Mouse (Mus musculus): Measurements from ENCODE around the gene Crybg1. TPM values are rescaled to one million over a fixed set of nuclear protein-coding genes. Genes with fewer than 3 reads are reported as not detected.

Crybg1 gene
- total and polyA plus RNA-seq, 3 experiments = 3.9 to 6.6 (median 5.2) TPM

- DNase-seq (ENCODE audit: extremely low read depth) = no peak
- H3K79me2 ChIP-seq (replicated peaks; ENCODE audit: control insufficient read depth, extremely low read depth, insufficient read depth, poor library complexity, severe bottlenecking) = no peaks in the 10 kb centered on the region
- peaks cover 0 to 7% of the 10 kb centered on the region in 2 experiments; a peak in 2 of 4 replicates for H3K4me1 ChIP-seq (ENCODE audit: control insufficient read depth in 1 of 2, insufficient read depth in 2 of 2)
- no peak overlapping the region for H3K4me2 ChIP-seq (ENCODE audit: insufficient read depth, low read depth, poor library complexity, severe bottlenecking)
- dilution Hi-C loops (cut with MboI; ENCODE audit: extremely low pct_ligation_motif_present, extremely low pct_unique_long_range_greater_than_20kb, low sequenced_read_pairs) (no loop called here), in situ Hi-C loops (cut with MboI; ENCODE audit: low pct_ligation_motif_present, low pct_unique_long_range_greater_than_20kb, low sequenced_read_pairs) (no loop called here)
- H3K4me3 ChIP-seq (replicated peaks in 1 of 3; ENCODE audit: low read depth in 2 of 3, low read length in 2 of 3, poor library complexity in 1 of 3) = no peak overlapping the region
- no peak overlapping the region for H3K9ac ChIP-seq (ENCODE audit: insufficient read depth, low read depth)
- H3K27ac ChIP-seq (ENCODE audit: insufficient read depth, low read depth) = no peak overlapping the region
- H3K27me3 ChIP-seq (replicated peaks) = no peaks in the 10 kb centered on the region
- H3K36me3 ChIP-seq (replicated peaks in 1 of 2; ENCODE audit: control insufficient read depth in 1 of 2, insufficient read depth in 1 of 2, low read length in 1 of 2) = no peaks in the 10 kb centered on the region
- H3K9me3 ChIP-seq (replicated peaks; ENCODE audit: low read length) = no peaks in the 10 kb centered on the region
- TF ChIP-seq RCOR1 (conservative IDR thresholded peaks at IDR 0.05; ENCODE audit: low read depth, low read length) (no peak), JUND (conservative IDR thresholded peaks at IDR 0.05; ENCODE audit: low read depth, low read length) (no peak), TBP (conservative IDR thresholded peaks at IDR 0.05; ENCODE audit: low read depth, low read length) (no peak), JUN (IDR thresholded peaks at IDR 0.05; ENCODE audit: insufficient read depth, low read depth, low read length) (no peak), ZNF384 (IDR thresholded peaks at IDR 0.05; ENCODE audit: low read depth, low read length) (no peak), PAX5 (IDR thresholded peaks at IDR 0.05; ENCODE audit: low read length) (no peak), POLR2AphosphoS2 (IDR thresholded peaks at IDR 0.05; ENCODE audit: low read depth, low read length) (no peak), TCF12 (IDR thresholded peaks at IDR 0.05; ENCODE audit: low read depth, low read length) (no peak), MAX (IDR thresholded peaks at IDR 0.05; ENCODE audit: low read length) (no peak), RAD21 (IDR thresholded peaks at IDR 0.05; ENCODE audit: low read depth, low read length) (no peak), ZMIZ1 (IDR thresholded peaks at IDR 0.05; ENCODE audit: low read depth, low read length) (no peak)
Measured at GRCm38 (mm10) chr10:44138137-44138855, 10.4 kb downstream of the Crybg1 start.

GRCm38 (mm10) chr10:44126047-44126446, 22.6 kb downstream of the Crybg1 start:
- Histone ChIP-seq H3K9me3 (replicated peaks; ENCODE audit: low read length) (no peaks in the 10 kb centered on the region), H3K79me2 (replicated peaks; ENCODE audit: control insufficient read depth, extremely low read depth, insufficient read depth, poor library complexity, severe bottlenecking) (no peaks in the 10 kb centered on the region), H3K27me3 (replicated peaks) (no peaks in the 10 kb centered on the region), H3K9ac (ENCODE audit: insufficient read depth, low read depth) (no peak overlapping the region), H3K4me1 (ENCODE audit: control insufficient read depth in 1 of 2, insufficient read depth in 2 of 2) (no peaks in the 10 kb centered on the region), H3K27ac (ENCODE audit: insufficient read depth, low read depth) (no peak overlapping the region), H3K4me2 (ENCODE audit: insufficient read depth, low read depth, poor library complexity, severe bottlenecking) (no peak overlapping the region), H3K36me3 (replicated peaks in 1 of 2; ENCODE audit: control insufficient read depth in 1 of 2, insufficient read depth in 1 of 2, low read length in 1 of 2) (no peaks in the 10 kb centered on the region), H3K4me3 (replicated peaks in 1 of 3; ENCODE audit: low read depth in 2 of 3, low read length in 2 of 3, poor library complexity in 1 of 3) (no peak overlapping the region)
- no peak for DNase-seq (ENCODE audit: extremely low read depth)
- in situ Hi-C loops (cut with MboI; ENCODE audit: low pct_ligation_motif_present, low pct_unique_long_range_greater_than_20kb, low sequenced_read_pairs) = no loop called here
- TF ChIP-seq RCOR1 (conservative IDR thresholded peaks at IDR 0.05; ENCODE audit: low read depth, low read length) = no peak
- TF ChIP-seq NRF1 (IDR thresholded peaks at IDR 0.05; ENCODE audit: low read depth, low read length) = no peak
- no peak for TF ChIP-seq POLR2AphosphoS2 (IDR thresholded peaks at IDR 0.05; ENCODE audit: low read depth, low read length)
- TF ChIP-seq MXI1 (IDR thresholded peaks at IDR 0.05; ENCODE audit: low read depth, low read length) = no peak
- no peak for TF ChIP-seq SIN3A (IDR thresholded peaks at IDR 0.05; ENCODE audit: low read length)
- TF ChIP-seq ZMIZ1 (IDR thresholded peaks at IDR 0.05; ENCODE audit: low read depth, low read length) = no peak
- TF ChIP-seq ZC3H11A (IDR thresholded peaks at IDR 0.05; ENCODE audit: low read depth, low read length) = no peak
- dilution Hi-C loops (cut with MboI; ENCODE audit: extremely low pct_ligation_motif_present, extremely low pct_unique_long_range_greater_than_20kb, low sequenced_read_pairs) = no loop called here
